Mouse (Mus musculus) thymus, adult 2 months (tissue): Measurements from ENCODE around the gene Dscam. TPM values are rescaled to one million over a fixed set of nuclear protein-coding genes. Genes with fewer than 3 reads are reported as not detected.
"Not testable (repeated sequence)": the region's sequence is repeated elsewhere in the genome, so short reads cannot be mapped to it uniquely, and the experiment has no call there.

Source experiments
- DNase-seq: peaks from one replicate; pipeline ENCODE4 v3.0.0; 2021
- H3K27ac ChIP-seq: fragments of 200-500 bp; 2 replicates; pipeline ENCODE4 v1.5.1; 2012; ENCODE audit warnings: low read length, control low read depth; ENCODE audit not compliant: control insufficient read depth, insufficient read depth
- H3K27me3 ChIP-seq: fragments of 200-500 bp; 2 replicates; pipeline ENCODE4 v1.6.1; 2012; ENCODE audit warnings: mild to moderate bottlenecking, low read length, moderate library complexity, mixed read lengths; ENCODE audit not compliant: control insufficient read depth, insufficient read depth
- H3K36me3 ChIP-seq: fragments of 200-500 bp; 2 replicates; pipeline ENCODE4 v1.6.1; 2012; ENCODE audit warnings: mild to moderate bottlenecking, low read length, moderate library complexity; ENCODE audit not compliant: control insufficient read depth, insufficient read depth
- H3K4me1 ChIP-seq: fragments of 200-500 bp; replicated peaks from 2 replicates; pipeline ENCODE4 v1.6.1; 2012; ENCODE audit warnings: low read length; ENCODE audit not compliant: control insufficient read depth, insufficient read depth
- H3K4me3 ChIP-seq: fragments of 200-500 bp; 2 replicates; pipeline ENCODE4 v1.5.1; 2012; ENCODE audit warnings: mild to moderate bottlenecking, low read length, control low read depth, moderate library complexity; ENCODE audit not compliant: control insufficient read depth, insufficient read depth
- CTCF ChIP-seq: fragments of 200-500 bp; IDR thresholded peaks from 2 replicates; pipeline ENCODE4 v1.5.1; 2012; ENCODE audit warnings: mild to moderate bottlenecking, control low read depth, low read length, moderate library complexity, borderline replicate concordance; ENCODE audit not compliant: control insufficient read depth, poor library complexity, insufficient read depth; ENCODE audit errors: extremely low read depth
- POLR2A ChIP-seq: fragments of 200-500 bp; IDR thresholded peaks from 2 replicates; pipeline ENCODE4 v1.6.1; 2012; ENCODE audit warnings: mild to moderate bottlenecking, low read length, control low read depth, moderate library complexity; ENCODE audit not compliant: control insufficient read depth, poor library complexity, insufficient read depth; ENCODE audit errors: extremely low read depth
- WGBS: fragments of 180-500 bp; shearing (Covaris S2); methylation state at CpG from one replicate; pipeline ENCODE4 v1.1.7; 2018; 5-methylcytosine and 5-hydroxymethylcytosine counted together
- polyA plus RNA-seq: library from polyadenylated mRNA; depleted of rRNA; stranded (reverse); fragments of >200 nt; gene quantifications from 2 replicates; pipeline ENCODE4 v1.2.3, GENCODE M21; 2012

Gene Dscam
- polyA plus RNA-seq, 1 experiment, result 0.28 TPM

- DNase-seq, result peak; percentile 5
- WGBS, result 73% methylated on average over 10 of the region's 10 CpGs
Observed at GRCm38 (mm10) chr16:96896510-96897133, 273.9 kb downstream of the Dscam start.

GRCm38 (mm10) chr16:96888036-96888435 is 282.5 kb downstream of the Dscam start:
- 91% methylated on average over 1 of the region's 1 CpGs for WGBS
- Histone ChIP-seq H3K4me1 (no peaks in the 10 kb centered on the region), H3K4me3 (no peak overlapping the region), H3K36me3 (no peaks in the 10 kb centered on the region), H3K27me3 (no peaks in the 10 kb centered on the region), H3K27ac (no peak overlapping the region)
- TF ChIP-seq POLR2A (no peak), CTCF (no peak)
- DNase-seq, result no peak

More at GRCm38 (mm10) chr16:96896510-96897133, 273.9 kb downstream of the Dscam start:
- H3K27ac ChIP-seq, result no peak overlapping the region
- H3K36me3 ChIP-seq, result no peaks in the 10 kb centered on the region
- TF ChIP-seq POLR2A (no peak), CTCF (no peak)
- no peak overlapping the region for H3K4me3 ChIP-seq
- H3K27me3 ChIP-seq, result no peaks in the 10 kb centered on the region
- H3K4me1 ChIP-seq, result no peaks in the 10 kb centered on the region

GRCm38 (mm10) chr16:96885817-96886216 is 284.7 kb downstream of the Dscam start:
- no peaks in the 10 kb centered on the region for H3K27me3 ChIP-seq
- no peak overlapping the region for H3K27ac ChIP-seq
- WGBS, result 99% methylated on average over 2 of the region's 2 CpGs
- TF ChIP-seq CTCF, result no peak
- no peak for TF ChIP-seq POLR2A
- H3K36me3 ChIP-seq, result no peaks in the 10 kb centered on the region
- no peaks in the 10 kb centered on the region for H3K4me1 ChIP-seq
- no peak for DNase-seq
- H3K4me3 ChIP-seq, result no peak overlapping the region

GRCm38 (mm10) chr16:96884590-96884989 is 286.0 kb downstream of the Dscam start:
- H3K27ac ChIP-seq, DNase-seq, H3K4me3 ChIP-seq, H3K36me3 ChIP-seq, H3K27me3 ChIP-seq, H3K4me1 ChIP-seq: not testable (repeated sequence)
- WGBS, result 84% methylated on average over 3 of the region's 3 CpGs

GRCm38 (mm10) chr16:96877271-96877670 is 293.3 kb downstream of the Dscam start:
- DNase-seq, result no peak
- Histone ChIP-seq H3K4me1 (no peaks in the 10 kb centered on the region), H3K27me3 (no peaks in the 10 kb centered on the region), H3K4me3 (no peak overlapping the region), H3K36me3 (no peaks in the 10 kb centered on the region), H3K27ac (no peak overlapping the region)
- WGBS, result 90% methylated on average over 4 of the region's 4 CpGs
- TF ChIP-seq POLR2A (no peak), CTCF (no peak)

- H3K4me3 ChIP-seq, result no peak overlapping the region
- no peaks in the 10 kb centered on the region for H3K4me1 ChIP-seq
- no peaks in the 10 kb centered on the region for H3K27me3 ChIP-seq
- no peak overlapping the region for H3K27ac ChIP-seq
- no peaks in the 10 kb centered on the region for H3K36me3 ChIP-seq
- TF ChIP-seq CTCF, result no peak
- no peak for TF ChIP-seq POLR2A
- DNase-seq, result no peak
- WGBS, result 81% methylated on average over 7 of the region's 7 CpGs
Observed at GRCm38 (mm10) chr16:96872799-96873198, 297.8 kb downstream of the Dscam start.

GRCm38 (mm10) chr16:96857571-96857970 is 313.0 kb downstream of the Dscam start:
- Histone ChIP-seq H3K27ac (no peak overlapping the region), H3K4me1 (no peaks in the 10 kb centered on the region), H3K4me3 (no peak overlapping the region), H3K36me3 (no peaks in the 10 kb centered on the region), H3K27me3 (no peaks in the 10 kb centered on the region)
- WGBS, result 70% methylated on average over 2 of the region's 2 CpGs
- TF ChIP-seq CTCF (no peak), POLR2A (no peak)
- no peak for DNase-seq
